Comparison of ENCODE assay signal across 15 mouse cellular contexts in the genomic region with DNA sequence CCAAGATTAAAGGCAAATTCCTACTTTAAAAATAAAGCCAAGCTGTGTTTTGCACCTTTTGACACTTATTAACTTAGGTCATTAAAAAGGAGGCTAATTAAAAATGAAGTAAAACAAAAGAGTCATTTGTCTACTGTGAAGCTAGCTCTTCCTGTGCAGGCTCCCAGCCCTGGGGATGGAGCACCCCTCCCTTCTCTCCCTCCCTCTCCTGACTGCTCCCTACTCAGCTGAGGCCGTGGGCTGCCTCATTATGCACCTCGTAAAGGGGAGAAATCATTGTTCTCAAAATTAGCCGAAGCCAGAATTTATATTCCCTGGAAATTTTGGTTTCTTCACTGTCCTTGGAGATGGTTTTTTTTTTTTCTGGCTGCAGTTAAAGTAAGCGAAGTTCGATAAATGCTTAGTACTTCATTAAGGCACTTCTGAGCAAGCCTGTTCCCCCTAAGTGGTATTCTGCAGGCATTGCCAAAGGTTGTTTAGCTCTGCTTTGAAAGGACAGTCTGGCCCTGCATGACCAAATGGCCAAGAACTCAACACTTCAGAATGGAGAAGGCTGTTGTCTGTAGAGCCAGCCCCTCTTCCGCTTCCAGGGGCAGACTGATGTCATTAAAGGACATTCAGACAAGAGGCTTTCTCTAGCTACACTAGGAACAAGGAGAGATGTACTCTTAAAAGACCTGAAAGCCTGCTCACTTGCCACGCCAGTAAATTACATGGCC.
A peak's percentile ranks its signal among the peaks of the same experiment; 100 is the strongest.
DNase-seq lines count a peak whose midpoint lies in the region; ATAC-seq and TF ChIP-seq lines count a peak whose summit lies in the region.
"Had no signal": no experiment of that assay in that cellular context is flagged by ENCODE, and none has a peak within 500 bp of the region (broad histone marks: within the 10 kb centered on the region; RNA-seq: fewer than 3 reads in every experiment).

No protein-coding gene starts in this region.

- H3K27ac ChIP-seq in midbrain, embryonic 13.5 days = 0 out of 2 replicates have a peak overlapping the region, but pooled peaks have one; percentile 86
- no peak overlapping the region for H3K27ac ChIP-seq in midbrain, embryonic 11.5 days (ENCODE audit: low read depth, low read length)
- H3K27ac ChIP-seq in hindbrain, embryonic 12.5 days = peak overlapping the region; percentile 86; the same call in 1 of the 2 replicates
- H3K27ac ChIP-seq in midbrain, postnatal 0 days (ENCODE audit: low read depth, low read length) = no peak overlapping the region; the same call in 1 of the 2 replicates
- no peak overlapping the region for H3K27ac ChIP-seq in liver, embryonic 12.5 days
- H3K27ac ChIP-seq: limb, embryonic 15.5 days; lung, embryonic 15.5 days had no signal

- no peaks in the 10 kb centered on the region for H3K9me3 ChIP-seq in midbrain, embryonic 13.5 days
- H3K9me3 ChIP-seq in midbrain, embryonic 11.5 days (ENCODE audit: control insufficient read depth, low read length) = no peaks in the 10 kb centered on the region
- H3K9me3 ChIP-seq in hindbrain, embryonic 12.5 days (replicated peaks) = no peaks in the 10 kb centered on the region
- H3K9me3 ChIP-seq in midbrain, postnatal 0 days (ENCODE audit: low read length) = no peaks in the 10 kb centered on the region
- no peaks in the 10 kb centered on the region for H3K9me3 ChIP-seq in liver, embryonic 12.5 days (replicated peaks)
- H3K9me3 ChIP-seq: limb, embryonic 15.5 days; lung, embryonic 15.5 days; midbrain, embryonic 12.5 days had no signal

- H3K4me1 ChIP-seq in midbrain, embryonic 13.5 days (replicated peaks) = peaks cover 38% of the 10 kb centered on the region
- peaks cover 23% of the 10 kb centered on the region for H3K4me1 ChIP-seq in midbrain, embryonic 11.5 days (ENCODE audit: control insufficient read depth, insufficient read depth, low read length)
- peaks cover 44% of the 10 kb centered on the region for H3K4me1 ChIP-seq in hindbrain, embryonic 12.5 days
- no peaks in the 10 kb centered on the region; the same call in 1 of the 2 replicates for H3K4me1 ChIP-seq in midbrain, postnatal 0 days (ENCODE audit: insufficient read depth, low read length)
- no peaks in the 10 kb centered on the region for H3K4me1 ChIP-seq in liver, embryonic 12.5 days

- peak; percentile 64 for ATAC-seq in frontal cortex, adult (ENCODE audit: low TSS enrichment)
- 0 out of 2 replicates have a peak, but pooled peaks have one; percentile 40 for ATAC-seq in midbrain, embryonic 13.5 days
- no peak for ATAC-seq in midbrain, embryonic 11.5 days (ENCODE audit: low FRiP score)
- no peak for ATAC-seq in hindbrain, embryonic 12.5 days (ENCODE audit: low FRiP score)
- peak; percentile 31; the same call in 1 of the 2 replicates for ATAC-seq in midbrain, postnatal 0 days (ENCODE audit: low FRiP score)
- no peak for ATAC-seq in liver, embryonic 12.5 days

- WGBS in midbrain, embryonic 13.5 days = 42% methylated on average over 7 of the region's 7 CpGs
- 50% methylated on average over 7 of the region's 7 CpGs for WGBS in midbrain, embryonic 11.5 days
- WGBS in hindbrain, embryonic 12.5 days = 44% methylated on average over 7 of the region's 7 CpGs
- WGBS in midbrain, postnatal 0 days = 52% methylated on average over 7 of the region's 7 CpGs
- WGBS in liver, embryonic 12.5 days (ENCODE audit: insufficient replicate concordance) = 38% methylated on average over 7 of the region's 7 CpGs

- no peak for DNase-seq in frontal cortex, postnatal 25 days (ENCODE audit: low spot score in 2 of 2)
- DNase-seq in midbrain, embryonic 11.5 days (ENCODE audit: low spot score, missing footprints) = no peak
- DNase-seq in midbrain, postnatal 0 days (ENCODE audit: low spot score) = peak; percentile 67
- no peak for DNase-seq in lung, postnatal 10 days
- DNase-seq: B cell, adult 2 months; kidney, adult 11 months; thymus, adult 18-20 months had no signal

- no peaks in the 10 kb centered on the region for H3K36me3 ChIP-seq in midbrain, embryonic 13.5 days
- H3K36me3 ChIP-seq in midbrain, embryonic 11.5 days (ENCODE audit: control insufficient read depth, insufficient read depth, low read length) = no peaks in the 10 kb centered on the region
- H3K36me3 ChIP-seq in hindbrain, embryonic 12.5 days = no peaks in the 10 kb centered on the region
- H3K36me3 ChIP-seq in midbrain, postnatal 0 days (ENCODE audit: insufficient read depth, low read length) = no peaks in the 10 kb centered on the region
- H3K36me3 ChIP-seq in liver, embryonic 12.5 days = no peaks in the 10 kb centered on the region
- H3K36me3 ChIP-seq: G1E; limb, embryonic 15.5 days; lung, embryonic 15.5 days; midbrain, embryonic 12.5 days had no signal

- TF ChIP-seq CTCF in midbrain, postnatal 0 days (IDR thresholded peaks at IDR 0.05) = no peak

- H3K9ac ChIP-seq in midbrain, embryonic 13.5 days (replicated peaks) = no peak overlapping the region
- H3K9ac ChIP-seq in midbrain, embryonic 11.5 days (ENCODE audit: low read length) = no peak overlapping the region
- H3K9ac ChIP-seq in hindbrain, embryonic 12.5 days = no peak overlapping the region
- no peak overlapping the region for H3K9ac ChIP-seq in midbrain, postnatal 0 days (replicated peaks; ENCODE audit: low read length, poor library complexity, severe bottlenecking)
- H3K9ac ChIP-seq in liver, embryonic 12.5 days = no peak overlapping the region
- H3K9ac ChIP-seq: limb, embryonic 15.5 days; lung, embryonic 15.5 days; midbrain, embryonic 12.5 days had no signal

- H3K27me3 ChIP-seq in midbrain, embryonic 13.5 days = 0 out of 2 replicates have a peak, but pooled peaks cover 4% of the 10 kb centered on the region
- no peaks in the 10 kb centered on the region for H3K27me3 ChIP-seq in midbrain, embryonic 11.5 days (ENCODE audit: control insufficient read depth, insufficient read depth, low read length)
- H3K27me3 ChIP-seq in hindbrain, embryonic 12.5 days = no peaks in the 10 kb centered on the region
- H3K27me3 ChIP-seq in midbrain, postnatal 0 days (ENCODE audit: insufficient read depth, low read length) = no peaks in the 10 kb centered on the region
- H3K27me3 ChIP-seq in liver, embryonic 12.5 days (replicated peaks) = no peaks in the 10 kb centered on the region; the same call in 1 of the 2 replicates
- H3K27me3 ChIP-seq: lung, embryonic 15.5 days; midbrain, embryonic 12.5 days had no signal

- H3K4me2 ChIP-seq in midbrain, embryonic 13.5 days (replicated peaks) = no peak overlapping the region
- H3K4me2 ChIP-seq in midbrain, embryonic 11.5 days = no peak overlapping the region
- H3K4me2 ChIP-seq in hindbrain, embryonic 12.5 days (replicated peaks) = no peak overlapping the region
- H3K4me2 ChIP-seq in midbrain, postnatal 0 days (ENCODE audit: low read depth, low read length, poor library complexity, severe bottlenecking) = no peak overlapping the region
- H3K4me2 ChIP-seq in liver, embryonic 12.5 days = no peak overlapping the region
- H3K4me2 ChIP-seq: limb, embryonic 15.5 days; lung, embryonic 15.5 days; midbrain, embryonic 12.5 days had no signal

- no peak overlapping the region for H3K4me3 ChIP-seq in midbrain, embryonic 13.5 days (replicated peaks)
- H3K4me3 ChIP-seq in midbrain, embryonic 11.5 days (ENCODE audit: low read depth, low read length) = no peak overlapping the region
- H3K4me3 ChIP-seq in hindbrain, embryonic 12.5 days = no peak overlapping the region
- no peak overlapping the region for H3K4me3 ChIP-seq in midbrain, postnatal 0 days (ENCODE audit: low read depth, low read length)
- H3K4me3 ChIP-seq in liver, embryonic 12.5 days = no peak overlapping the region
- H3K4me3 ChIP-seq: limb, embryonic 15.5 days; lung, embryonic 15.5 days; midbrain, embryonic 12.5 days had no signal

Comparison
In these comparisons a context has a peak if more than half of its experiments do, and no peak if none do; other contexts are left out.
1. ATAC-seq: peak in frontal cortex, adult (single experiment), midbrain, embryonic 13.5 days (single experiment) and midbrain, postnatal 0 days (single experiment); none in midbrain, embryonic 11.5 days (single experiment), hindbrain, embryonic 12.5 days (single experiment) and liver, embryonic 12.5 days (single experiment).
2. H3K27ac ChIP-seq: peak in midbrain, embryonic 13.5 days (single experiment) and hindbrain, embryonic 12.5 days (single experiment); none in midbrain, embryonic 11.5 days (single experiment), midbrain, postnatal 0 days (single experiment) and liver, embryonic 12.5 days (single experiment).